Mouse (Mus musculus): ENCODE data around the gene Oas1e. TPM values are rescaled to one million over a fixed set of nuclear protein-coding genes. Genes with fewer than 3 reads are reported as not detected.

Oas1e gene
- polyA plus RNA-seq, 1 experiment: not detected

GRCm38 (mm10) chr5:120793043-120793442 lies 2.3 kb downstream of the Oas1e start:
- Histone ChIP-seq H3K27me3 (ENCODE audit: control insufficient read depth, insufficient read depth, low read length) (no peaks in the 10 kb centered on the region), H3K27ac (ENCODE audit: control insufficient read depth, insufficient read depth, low read depth, low read length) (no peak overlapping the region), H3K4me3 (ENCODE audit: control insufficient read depth, low read depth, low read length) (no peak overlapping the region), H3K36me3 (ENCODE audit: control insufficient read depth, insufficient read depth, low read length) (no peaks in the 10 kb centered on the region), H3K4me1 (ENCODE audit: control insufficient read depth, insufficient read depth, low read length) (peaks cover 3% of the 10 kb centered on the region; the same call in 1 of the 2 replicates)
- TF ChIP-seq CTCF (IDR thresholded peaks at IDR 0.05; ENCODE audit: control insufficient read depth, insufficient read depth, insufficient replicate concordance, low read depth, low read length) (peak; percentile 50), POLR2A (IDR thresholded peaks at IDR 0.05; ENCODE audit: control insufficient read depth, low read depth, low read length) (no peak)

GRCm38 (mm10) chr5:120787042-120787441 lies 8.3 kb downstream of the Oas1e start:
- no peaks in the 10 kb centered on the region for H3K36me3 ChIP-seq (ENCODE audit: control insufficient read depth, insufficient read depth, low read length)
- H3K4me3 ChIP-seq (ENCODE audit: control insufficient read depth, low read depth, low read length): no peak overlapping the region
- no peak overlapping the region for H3K27ac ChIP-seq (ENCODE audit: control insufficient read depth, insufficient read depth, low read depth, low read length)
- TF ChIP-seq CTCF (IDR thresholded peaks at IDR 0.05; ENCODE audit: control insufficient read depth, insufficient read depth, insufficient replicate concordance, low read depth, low read length) (no peak), POLR2A (IDR thresholded peaks at IDR 0.05; ENCODE audit: control insufficient read depth, low read depth, low read length) (no peak)
- no peaks in the 10 kb centered on the region for H3K27me3 ChIP-seq (ENCODE audit: control insufficient read depth, insufficient read depth, low read length)
- peaks cover 3% of the 10 kb centered on the region; the same call in 1 of the 2 replicates for H3K4me1 ChIP-seq (ENCODE audit: control insufficient read depth, insufficient read depth, low read length)

GRCm38 (mm10) chr5:120782446-120782845 lies 12.9 kb downstream of the Oas1e start:
- no peak for TF ChIP-seq POLR2A (IDR thresholded peaks at IDR 0.05; ENCODE audit: control insufficient read depth, low read depth, low read length)
- TF ChIP-seq CTCF (IDR thresholded peaks at IDR 0.05; ENCODE audit: control insufficient read depth, insufficient read depth, insufficient replicate concordance, low read depth, low read length): no peak
- Histone ChIP-seq H3K36me3 (ENCODE audit: control insufficient read depth, insufficient read depth, low read length) (no peaks in the 10 kb centered on the region), H3K27ac (ENCODE audit: control insufficient read depth, insufficient read depth, low read depth, low read length) (no peak overlapping the region), H3K4me1 (ENCODE audit: control insufficient read depth, insufficient read depth, low read length) (0 out of 2 replicates have a peak, but pooled peaks cover 2% of the 10 kb centered on the region), H3K27me3 (ENCODE audit: control insufficient read depth, insufficient read depth, low read length) (no peaks in the 10 kb centered on the region), H3K4me3 (ENCODE audit: control insufficient read depth, low read depth, low read length) (no peak overlapping the region)

GRCm38 (mm10) chr5:120781646-120782045 lies 13.7 kb downstream of the Oas1e start:
- no peak overlapping the region for H3K4me3 ChIP-seq (ENCODE audit: control insufficient read depth, low read depth, low read length)
- H3K36me3 ChIP-seq (ENCODE audit: control insufficient read depth, insufficient read depth, low read length): no peaks in the 10 kb centered on the region
- TF ChIP-seq CTCF (IDR thresholded peaks at IDR 0.05; ENCODE audit: control insufficient read depth, insufficient read depth, insufficient replicate concordance, low read depth, low read length): peak; percentile 56; the same call in 1 of the 2 replicates
- TF ChIP-seq POLR2A (IDR thresholded peaks at IDR 0.05; ENCODE audit: control insufficient read depth, low read depth, low read length): no peak
- no peak overlapping the region for H3K27ac ChIP-seq (ENCODE audit: control insufficient read depth, insufficient read depth, low read depth, low read length)
- H3K4me1 ChIP-seq (ENCODE audit: control insufficient read depth, insufficient read depth, low read length): 0 out of 2 replicates have a peak, but pooled peaks cover 2% of the 10 kb centered on the region
- no peaks in the 10 kb centered on the region for H3K27me3 ChIP-seq (ENCODE audit: control insufficient read depth, insufficient read depth, low read length)

GRCm38 (mm10) chr5:120779922-120780321 lies 15.4 kb downstream of the Oas1e start:
- TF ChIP-seq POLR2A (IDR thresholded peaks at IDR 0.05; ENCODE audit: control insufficient read depth, low read depth, low read length) (no peak), CTCF (IDR thresholded peaks at IDR 0.05; ENCODE audit: control insufficient read depth, insufficient read depth, insufficient replicate concordance, low read depth, low read length) (no peak)
- H3K27me3 ChIP-seq (ENCODE audit: control insufficient read depth, insufficient read depth, low read length): no peaks in the 10 kb centered on the region
- H3K4me1 ChIP-seq (ENCODE audit: control insufficient read depth, insufficient read depth, low read length): 0 out of 2 replicates have a peak, but pooled peaks cover 2% of the 10 kb centered on the region
- H3K4me3 ChIP-seq (ENCODE audit: control insufficient read depth, low read depth, low read length): no peak overlapping the region
- no peak overlapping the region for H3K27ac ChIP-seq (ENCODE audit: control insufficient read depth, insufficient read depth, low read depth, low read length)
- no peaks in the 10 kb centered on the region for H3K36me3 ChIP-seq (ENCODE audit: control insufficient read depth, insufficient read depth, low read length)

GRCm38 (mm10) chr5:120778941-120779340 lies 16.4 kb downstream of the Oas1e start:
- H3K4me1 ChIP-seq (ENCODE audit: control insufficient read depth, insufficient read depth, low read length): 0 out of 2 replicates have a peak, but pooled peaks cover 2% of the 10 kb centered on the region
- no peaks in the 10 kb centered on the region for H3K27me3 ChIP-seq (ENCODE audit: control insufficient read depth, insufficient read depth, low read length)
- no peak overlapping the region for H3K27ac ChIP-seq (ENCODE audit: control insufficient read depth, insufficient read depth, low read depth, low read length)
- TF ChIP-seq CTCF (IDR thresholded peaks at IDR 0.05; ENCODE audit: control insufficient read depth, insufficient read depth, insufficient replicate concordance, low read depth, low read length): no peak
- no peak overlapping the region for H3K4me3 ChIP-seq (ENCODE audit: control insufficient read depth, low read depth, low read length)
- no peaks in the 10 kb centered on the region for H3K36me3 ChIP-seq (ENCODE audit: control insufficient read depth, insufficient read depth, low read length)

- Histone ChIP-seq H3K27me3 (ENCODE audit: control insufficient read depth, insufficient read depth, low read length) (no peaks in the 10 kb centered on the region), H3K27ac (ENCODE audit: control insufficient read depth, insufficient read depth, low read depth, low read length) (no peak within 1 kb of the TSS), H3K4me1 (ENCODE audit: control insufficient read depth, insufficient read depth, low read length) (0 out of 2 replicates have a peak, but pooled peaks cover 2% of the 10 kb centered on the region), H3K4me3 (ENCODE audit: control insufficient read depth, low read depth, low read length) (no peak within 1 kb of the TSS), H3K36me3 (ENCODE audit: control insufficient read depth, insufficient read depth, low read length) (no peaks in the 10 kb centered on the region)
- no peak for TF ChIP-seq POLR2A (IDR thresholded peaks at IDR 0.05; ENCODE audit: control insufficient read depth, low read depth, low read length)
- no peak for TF ChIP-seq CTCF (IDR thresholded peaks at IDR 0.05; ENCODE audit: control insufficient read depth, insufficient read depth, insufficient replicate concordance, low read depth, low read length)
These were observed 17.9 kb downstream of the Oas1e start, which contains the start of gene Oas3 for GRCm38 (mm10) chr5:120777478-120777877. Gene Oas3, minus strand, starts transcription at chr5:120777661.
